Mouse (Mus musculus) brain, embryonic 18.5 days (tissue): ENCODE results near the gene Mapk8ip1.
"Not testable (repeated sequence)": the region's sequence is repeated elsewhere in the genome, so short reads cannot be mapped to it uniquely, and the experiment has no call there.

Source experiments
- DNase-seq: peaks from one replicate; pipeline ENCODE4 v3.0.0-alpha.2; 2012; ENCODE audit warnings: low read depth, low spot score

Mapk8ip1 gene

GRCm38 (mm10) chr2:92425366-92425765, 24.3 kb upstream of the Mapk8ip1 start:
- DNase-seq: no peak

GRCm38 (mm10) chr2:92424462-92425308, 23.6 kb upstream of the Mapk8ip1 start:
- DNase-seq: no peak

GRCm38 (mm10) chr2:92423702-92424461, 22.8 kb upstream of the Mapk8ip1 start:
- no peak for DNase-seq

GRCm38 (mm10) chr2:92423156-92423555, 22.1 kb upstream of the Mapk8ip1 start:
- DNase-seq: no peak

- DNase-seq: no peak
Observed at GRCm38 (mm10) chr2:92422388-92423135, 21.5 kb upstream of the Mapk8ip1 start.

DNA sequence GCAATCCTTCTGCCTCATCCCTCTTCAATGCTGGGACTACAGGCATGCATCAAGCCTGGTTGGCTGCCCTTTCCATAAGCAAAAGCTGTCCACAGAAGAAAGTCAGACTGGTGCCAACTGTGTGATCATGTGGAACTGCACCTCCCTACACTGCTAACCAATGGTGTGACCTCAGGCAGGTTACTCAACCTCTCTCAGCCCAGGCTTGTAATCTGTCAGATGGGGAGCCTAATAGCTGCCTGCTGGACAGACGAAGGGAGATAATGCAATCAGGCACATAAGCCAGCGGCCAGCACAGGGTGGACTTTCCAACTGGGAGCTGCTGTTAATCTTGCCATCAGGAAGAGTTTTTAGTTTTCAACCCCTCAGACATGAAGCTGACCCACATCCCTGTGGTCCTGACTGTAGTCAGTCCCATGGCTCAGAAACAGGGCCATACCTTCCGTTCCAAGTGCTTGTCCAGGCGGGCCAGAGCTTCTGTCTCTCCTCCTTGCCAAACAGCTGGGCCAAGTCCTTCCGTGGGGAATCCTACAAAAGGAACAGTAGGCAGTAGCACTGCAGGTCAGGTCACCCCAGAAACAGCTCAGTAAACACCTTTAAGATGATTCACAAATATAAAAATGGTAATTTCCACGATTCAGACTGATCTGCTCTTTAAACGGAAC, 20.8 kb upstream of the Mapk8ip1 start:
- no peak for DNase-seq

- DNase-seq: no peak
Observed at GRCm38 (mm10) chr2:92411705-92412104, 10.6 kb upstream of the Mapk8ip1 start.

DNA sequence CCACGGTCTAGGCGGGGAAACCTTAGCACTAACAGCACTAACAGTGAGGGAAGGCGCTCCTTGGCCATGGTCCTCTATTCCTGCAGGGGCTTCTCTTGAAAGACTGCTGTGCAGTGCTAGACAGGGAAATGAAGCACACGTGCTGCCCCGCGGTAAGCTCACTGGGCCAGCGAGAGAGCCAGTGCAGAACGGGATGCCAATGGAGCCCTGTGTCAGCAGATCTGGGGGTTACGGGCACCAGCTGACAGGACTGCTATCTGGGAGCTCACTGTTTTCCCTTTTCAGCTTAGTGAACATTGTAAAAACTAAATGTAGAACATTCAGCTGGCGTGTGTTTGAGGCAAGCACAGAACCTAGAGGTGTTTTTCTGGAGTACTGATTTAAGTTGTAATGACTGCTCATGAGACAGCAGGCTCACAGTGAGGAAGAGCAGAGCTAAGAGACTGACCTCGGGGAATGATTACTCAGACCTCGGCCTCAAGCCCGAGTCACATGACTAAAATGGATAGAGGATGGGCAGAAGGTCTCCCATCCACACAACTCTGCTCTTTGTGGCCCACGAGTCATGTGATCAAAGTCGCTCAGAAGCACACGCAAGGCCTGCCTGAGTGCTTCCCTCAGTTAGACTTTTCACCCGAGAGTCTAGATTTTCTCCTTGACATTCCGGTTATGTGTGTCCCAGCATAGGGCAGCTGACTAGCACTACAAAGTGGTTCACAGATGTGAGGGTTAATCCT, 7.4 kb upstream of the Mapk8ip1 start:
- no peak for DNase-seq

GRCm38 (mm10) chr2:92405687-92406086, 4.6 kb upstream of the Mapk8ip1 start:
- no peak for DNase-seq

- no peak for DNase-seq
Observed at GRCm38 (mm10) chr2:92404737-92405136, 3.7 kb upstream of the Mapk8ip1 start.

GRCm38 (mm10) chr2:92403776-92404319, 2.8 kb upstream of the Mapk8ip1 start:
- no peak for DNase-seq

GRCm38 (mm10) chr2:92402591-92403326, 1.7 kb upstream of the Mapk8ip1 start:
- no peak for DNase-seq

- no peak for DNase-seq
Observed at GRCm38 (mm10) chr2:92400682-92401081, 381 bp downstream of the Mapk8ip1 start.

DNA sequence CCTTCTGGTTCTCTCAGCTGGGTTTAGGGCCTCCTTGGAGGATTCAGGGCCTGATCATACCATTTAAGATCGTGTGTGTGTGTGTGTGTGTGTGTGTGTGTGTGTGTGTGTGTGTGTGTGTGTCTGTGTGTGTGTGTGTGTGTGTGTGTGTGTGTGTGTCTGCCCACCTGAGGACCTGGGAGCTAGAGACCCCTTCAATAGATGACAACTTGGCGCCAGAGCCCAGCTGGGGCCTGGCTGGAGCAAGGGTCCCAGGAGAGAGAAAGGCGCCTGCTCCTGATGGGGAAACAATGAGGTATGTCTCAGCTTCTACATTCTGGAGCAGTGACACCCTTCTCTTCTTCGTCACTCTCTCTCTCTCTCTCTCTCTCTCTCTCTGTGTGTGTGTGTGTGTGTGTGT, 1.2 kb downstream of the Mapk8ip1 start:
- not testable (repeated sequence) for DNase-seq

- no peak for DNase-seq
Observed at GRCm38 (mm10) chr2:92397436-92397835, 3.6 kb downstream of the Mapk8ip1 start.

GRCm38 (mm10) chr2:92395535-92395934, 5.5 kb downstream of the Mapk8ip1 start:
- DNase-seq: no peak

GRCm38 (mm10) chr2:92392318-92393264, 8.5 kb downstream of the Mapk8ip1 start:
- no peak for DNase-seq

GRCm38 (mm10) chr2:92391703-92392317, 9.3 kb downstream of the Mapk8ip1 start:
- no peak for DNase-seq
